Mouse (Mus musculus) spleen, adult 2 months (tissue): Measurements from ENCODE around the gene 4930556J24Rik. TPM values are rescaled to one million over a fixed set of nuclear protein-coding genes. Genes with fewer than 3 reads are reported as not detected.

Source experiments
- DNase-seq, 2 experiments: peaks; one replicate each; pipeline versions ENCODE4 v3.0.0 to v3.0.0-alpha.2; 2012 to 2021; ENCODE audit warnings: low spot score in 2 of 2, low read depth in 1 of 2
- H3K27ac ChIP-seq: fragments of 200-500 bp; 2 replicates; pipeline ENCODE4 v1.5.1; 2012; ENCODE audit warnings: low read length, inconsistent platforms; ENCODE audit not compliant: insufficient read depth
- H3K27me3 ChIP-seq: fragments of 200-500 bp; 2 replicates; pipeline ENCODE4 v1.6.1; 2012; ENCODE audit warnings: mild to moderate bottlenecking, moderate library complexity, low read length, inconsistent platforms; ENCODE audit not compliant: control insufficient read depth, insufficient read depth
- H3K36me3 ChIP-seq: fragments of 200-500 bp; 2 replicates; pipeline ENCODE4 v1.6.1; 2012; ENCODE audit warnings: mild to moderate bottlenecking, low read length, inconsistent platforms; ENCODE audit not compliant: control insufficient read depth, insufficient read depth
- H3K4me1 ChIP-seq: fragments of 200-500 bp; 2 replicates; pipeline ENCODE4 v1.6.1; 2011; ENCODE audit warnings: inconsistent platforms; ENCODE audit not compliant: control insufficient read depth, insufficient read depth, insufficient read length
- H3K4me3 ChIP-seq: fragments of 200-500 bp; 2 replicates; pipeline ENCODE4 v1.5.1; 2011; ENCODE audit warnings: mild to moderate bottlenecking, inconsistent platforms; ENCODE audit not compliant: insufficient read depth, insufficient read length; ENCODE audit errors: extremely low read depth
- CTCF ChIP-seq: fragments of 200-500 bp; IDR thresholded peaks from 2 replicates; pipeline ENCODE4 v1.5.1; 2011; ENCODE audit warnings: mild to moderate bottlenecking, inconsistent platforms; ENCODE audit not compliant: insufficient read depth, insufficient read length, insufficient replicate concordance; ENCODE audit errors: extremely low read depth
- POLR2A ChIP-seq: fragments of 200-500 bp; IDR thresholded peaks from 2 replicates; pipeline ENCODE4 v1.6.1; 2011; ENCODE audit warnings: low read depth, low read length, inconsistent platforms
- WGBS: fragments of 180-500 bp; shearing (Covaris S2); methylation state at CpG from one replicate; pipeline ENCODE4 v1.1.7; 2018; 5-methylcytosine and 5-hydroxymethylcytosine counted together
- polyA plus RNA-seq: library from polyadenylated mRNA; depleted of rRNA; stranded (reverse); fragments of >200 nt; gene quantifications from 2 replicates; pipeline ENCODE4 v1.2.3, GENCODE M21; 2012; rRNA removed

Gene 4930556J24Rik
- polyA plus RNA-seq, 1 experiment, result not detected

DNA sequence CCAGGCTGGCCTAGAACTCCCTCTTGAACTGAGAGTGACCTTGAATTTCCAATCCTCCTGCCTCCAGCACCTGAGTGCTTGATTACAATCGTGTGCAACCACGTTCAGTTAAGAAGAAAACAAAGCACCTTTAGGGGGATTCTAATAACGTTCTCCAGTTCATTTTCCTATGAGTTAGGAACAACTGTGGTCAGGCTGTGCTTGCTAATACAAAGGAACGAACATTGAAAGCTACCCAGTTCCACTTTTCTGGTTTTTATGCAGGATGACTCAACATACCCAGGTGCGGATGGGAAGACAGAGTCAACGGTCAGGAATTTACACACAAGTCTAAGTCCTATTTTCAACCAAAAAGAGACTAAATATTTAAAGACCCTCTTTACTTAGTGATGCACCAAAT, 82.6 kb downstream of the 4930556J24Rik start:
- Histone ChIP-seq H3K36me3 (no peaks in the 10 kb centered on the region), H3K4me1 (peaks cover 2% of the 10 kb centered on the region; the same call in 1 of the 2 replicates), H3K27ac (no peak overlapping the region), H3K4me3 (no peak overlapping the region), H3K27me3 (no peaks in the 10 kb centered on the region)
- no peak for DNase-seq
- TF ChIP-seq POLR2A, result no peak
- no peak for TF ChIP-seq CTCF
- 83% methylated on average over 6 of the region's 6 CpGs for WGBS

Other genes with a start within 250 kb of the 4930556J24Rik start
- 0.05 and 0.06 TPM in 2 replicates for gene Osbp2, start 112.9 kb downstream of the 4930556J24Rik start, polyA plus RNA-seq
- gene 4921536K21Rik, start 81.7 kb downstream of the 4930556J24Rik start, polyA plus RNA-seq, result 0.02 TPM in 1 of 2 replicates, not detected in the other
- gene Dusp18, start 81.5 kb downstream of the 4930556J24Rik start, polyA plus RNA-seq, result 0.44 and 0.48 TPM in 2 replicates
- 3.4 and 5.0 TPM in 2 replicates for gene Slc35e4, start 62.1 kb downstream of the 4930556J24Rik start, polyA plus RNA-seq
- gene Tcn2, start 44.6 kb downstream of the 4930556J24Rik start, polyA plus RNA-seq, result 62.0 and 66.0 TPM in 2 replicates
- 33.6 and 35.5 TPM in 2 replicates for gene Pes1, start 12.8 kb downstream of the 4930556J24Rik start, polyA plus RNA-seq
- 0.34 and 0.63 TPM in 2 replicates for gene Gal3st1, start 6.9 kb upstream of the 4930556J24Rik start, polyA plus RNA-seq
- gene Sec14l4, start 54.7 kb upstream of the 4930556J24Rik start, polyA plus RNA-seq, result 0.07 and 0.22 TPM in 2 replicates
- gene Sec14l3, start 88.1 kb upstream of the 4930556J24Rik start, polyA plus RNA-seq, result not detected in 2 replicates
- gene Mtfp1, start 118.7 kb upstream of the 4930556J24Rik start, polyA plus RNA-seq, result 5.1 and 6.2 TPM in 2 replicates
- 1.9 and 2.9 TPM in 2 replicates for gene Sec14l2, start 146.6 kb upstream of the 4930556J24Rik start, polyA plus RNA-seq
- 20.6 and 26.2 TPM in 2 replicates for gene Rnf215, start 158.4 kb upstream of the 4930556J24Rik start, polyA plus RNA-seq
- gene Ccdc157, start 183.5 kb upstream of the 4930556J24Rik start, polyA plus RNA-seq, result 4.3 and 4.4 TPM in 2 replicates
- 27.9 and 31.9 TPM in 2 replicates for gene Sf3a1, start 183.6 kb upstream of the 4930556J24Rik start, polyA plus RNA-seq
- gene Tbc1d10a, start 210.0 kb upstream of the 4930556J24Rik start, polyA plus RNA-seq, result 46.7 and 53.9 TPM in 2 replicates
- gene Castor1, start 241.4 kb upstream of the 4930556J24Rik start, polyA plus RNA-seq, result 9.9 and 11.4 TPM in 2 replicates